Mouse (Mus musculus): ENCODE measurements around the gene Rnf32. TPM values are rescaled to one million over a fixed set of nuclear protein-coding genes. Genes with fewer than 3 reads are reported as not detected.

Rnf32 gene
- total and polyA plus RNA-seq, 2 experiments: 0.07 to 0.18 TPM

DNA sequence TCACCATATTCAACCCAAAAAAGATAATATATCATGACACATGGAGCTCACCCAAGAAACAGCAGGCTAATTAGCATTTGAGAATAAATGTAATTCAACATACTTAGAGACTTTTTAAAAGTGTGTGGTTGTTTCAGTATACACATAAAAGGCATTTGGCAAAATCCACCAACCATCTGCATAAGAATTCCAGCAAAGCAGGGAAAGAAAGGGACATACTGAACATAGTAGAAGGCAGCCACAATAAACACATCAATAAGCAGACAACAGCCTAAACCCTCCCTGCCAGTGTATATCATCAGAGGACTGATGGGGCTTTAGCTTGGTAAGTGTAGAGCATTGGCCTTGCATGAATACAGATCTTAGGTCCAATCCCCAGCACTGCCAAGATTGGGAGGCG, 49.0 kb downstream of the Rnf32 start:
- Histone ChIP-seq H3K27me3 (ENCODE audit: control insufficient read depth, insufficient read depth, low read length) (no peaks in the 10 kb centered on the region), H3K27ac (replicated peaks; ENCODE audit: insufficient read depth, low read depth, low read length) (no peak overlapping the region), H3K9ac (ENCODE audit: low read depth, low read length) (no peak overlapping the region), H3K4me3 (ENCODE audit: insufficient read depth, low read depth, low read length) (no peak overlapping the region), H3K36me3 (ENCODE audit: control insufficient read depth, insufficient read depth, low read length) (no peaks in the 10 kb centered on the region), H3K4me1 (ENCODE audit: control insufficient read depth, insufficient read depth, low read length) (peaks cover 6% of the 10 kb centered on the region), H3K79me2 (ENCODE audit: control insufficient read depth, insufficient read depth, low read length) (no peaks in the 10 kb centered on the region)
- 86% methylated on average over 1 of the region's 1 CpGs for WGBS
- no peak for DNase-seq (ENCODE audit: extremely low read depth, low read depth, low spot score)
- TF ChIP-seq POLR2A (IDR thresholded peaks at IDR 0.05; ENCODE audit: extremely low read depth, insufficient read depth, low read length) (no peak), CTCF (IDR thresholded peaks at IDR 0.05; ENCODE audit: low read depth, low read length) (no peak)

DNA sequence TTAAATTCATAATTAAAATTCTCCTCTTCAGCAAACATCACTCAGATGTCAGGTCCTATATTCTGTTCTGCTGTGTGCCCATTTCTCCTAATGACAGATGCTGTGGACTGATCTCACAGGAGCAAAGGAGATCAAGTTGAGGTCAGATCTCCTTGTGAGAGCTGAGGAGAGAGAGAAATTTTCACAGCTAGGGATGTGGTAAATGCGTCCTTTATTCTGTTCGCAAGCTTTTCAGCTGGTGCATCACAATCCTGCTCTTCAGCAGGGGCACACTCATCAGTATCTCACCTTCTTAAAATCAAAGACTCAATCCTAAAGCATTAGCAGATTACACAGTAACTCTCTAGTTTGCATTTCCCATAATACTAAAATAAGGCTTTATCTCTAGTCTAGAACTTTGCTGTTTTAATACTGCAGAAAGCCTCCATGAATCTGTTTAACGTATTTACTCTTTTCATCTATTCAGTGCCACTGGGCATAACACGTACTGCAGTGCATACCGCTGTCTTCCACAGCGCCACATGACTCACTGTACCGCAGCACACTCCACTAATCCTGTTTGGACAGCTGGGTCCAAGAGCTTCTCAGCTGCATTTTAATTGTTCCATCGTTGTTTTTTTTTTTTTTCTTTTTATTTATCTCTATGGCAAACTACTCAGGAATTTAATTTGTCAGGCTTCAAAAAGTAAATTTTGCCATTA, 55.2 kb downstream of the Rnf32 start:
- TF ChIP-seq POLR2A (IDR thresholded peaks at IDR 0.05; ENCODE audit: extremely low read depth, insufficient read depth, low read length): no peak
- TF ChIP-seq CTCF (IDR thresholded peaks at IDR 0.05; ENCODE audit: low read depth, low read length): no peak
- Histone ChIP-seq H3K27me3 (ENCODE audit: control insufficient read depth, insufficient read depth, low read length) (no peaks in the 10 kb centered on the region), H3K79me2 (ENCODE audit: control insufficient read depth, insufficient read depth, low read length) (no peaks in the 10 kb centered on the region), H3K4me3 (ENCODE audit: insufficient read depth, low read depth, low read length) (no peak overlapping the region), H3K4me1 (ENCODE audit: control insufficient read depth, insufficient read depth, low read length) (no peaks in the 10 kb centered on the region; the same call in 1 of the 2 replicates), H3K9ac (ENCODE audit: low read depth, low read length) (no peak overlapping the region), H3K27ac (replicated peaks; ENCODE audit: insufficient read depth, low read depth, low read length) (no peak overlapping the region), H3K36me3 (ENCODE audit: control insufficient read depth, insufficient read depth, low read length) (no peaks in the 10 kb centered on the region; the same call in 1 of the 2 replicates)
- WGBS: 88% methylated on average over 8 of the region's 8 CpGs
- DNase-seq (ENCODE audit: extremely low read depth, low read depth, low spot score): no peak

DNA sequence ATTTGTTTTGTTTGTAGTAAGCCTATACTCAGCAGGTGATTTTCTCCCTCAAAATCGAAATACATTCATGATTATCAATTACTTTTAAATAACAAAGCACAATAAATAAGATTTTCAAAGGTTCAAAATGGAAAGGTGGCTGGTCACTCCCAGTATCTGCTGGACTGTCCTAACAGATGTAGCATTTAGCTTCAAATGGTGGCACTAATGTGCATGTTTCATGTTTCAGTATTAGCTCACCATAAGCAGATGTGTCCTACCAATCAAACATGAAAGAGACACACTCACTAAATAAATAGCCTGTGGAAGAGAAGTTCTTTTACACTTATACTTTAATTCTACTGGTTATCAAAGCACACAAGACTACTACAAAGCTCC, 55.7 kb downstream of the Rnf32 start:
- no peaks in the 10 kb centered on the region; the same call in 1 of the 2 replicates for H3K4me1 ChIP-seq (ENCODE audit: control insufficient read depth, insufficient read depth, low read length)
- H3K79me2 ChIP-seq (ENCODE audit: control insufficient read depth, insufficient read depth, low read length): no peaks in the 10 kb centered on the region
- no peaks in the 10 kb centered on the region for H3K27me3 ChIP-seq (ENCODE audit: control insufficient read depth, insufficient read depth, low read length)
- TF ChIP-seq POLR2A (IDR thresholded peaks at IDR 0.05; ENCODE audit: extremely low read depth, insufficient read depth, low read length) (no peak), CTCF (IDR thresholded peaks at IDR 0.05; ENCODE audit: low read depth, low read length) (no peak)
- WGBS: 78% methylated on average over 1 of the region's 1 CpGs
- no peak overlapping the region for H3K4me3 ChIP-seq (ENCODE audit: insufficient read depth, low read depth, low read length)
- no peak for DNase-seq (ENCODE audit: extremely low read depth, low read depth, low spot score)
- no peak overlapping the region for H3K9ac ChIP-seq (ENCODE audit: low read depth, low read length)
- no peak overlapping the region for H3K27ac ChIP-seq (replicated peaks; ENCODE audit: insufficient read depth, low read depth, low read length)
- H3K36me3 ChIP-seq (ENCODE audit: control insufficient read depth, insufficient read depth, low read length): no peaks in the 10 kb centered on the region; the same call in 1 of the 2 replicates

DNA sequence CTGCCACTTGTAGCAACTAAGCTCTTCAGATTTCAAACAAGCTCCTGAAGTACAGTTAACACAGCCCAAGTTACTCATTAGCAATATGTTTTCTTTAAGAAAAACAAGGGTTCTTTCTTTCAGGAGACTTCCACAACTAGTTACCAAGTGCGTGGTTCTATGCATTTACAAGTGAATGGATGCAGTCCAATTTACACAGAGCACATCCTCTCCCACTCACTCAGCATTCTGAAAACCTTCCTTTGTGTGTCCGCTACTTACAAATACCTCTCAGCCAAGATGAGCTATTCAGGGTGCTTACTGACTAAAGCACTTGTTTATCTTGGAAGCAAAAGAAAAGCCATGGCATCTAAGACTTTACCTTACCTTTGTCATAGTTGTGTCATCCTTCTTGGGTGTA, 58.1 kb downstream of the Rnf32 start:
- WGBS: 81% methylated on average over 2 of the region's 2 CpGs
- TF ChIP-seq POLR2A (IDR thresholded peaks at IDR 0.05; ENCODE audit: extremely low read depth, insufficient read depth, low read length) (no peak), CTCF (IDR thresholded peaks at IDR 0.05; ENCODE audit: low read depth, low read length) (no peak)
- Histone ChIP-seq H3K27ac (replicated peaks; ENCODE audit: insufficient read depth, low read depth, low read length) (no peak overlapping the region), H3K4me3 (ENCODE audit: insufficient read depth, low read depth, low read length) (no peak overlapping the region), H3K9ac (ENCODE audit: low read depth, low read length) (no peak overlapping the region), H3K36me3 (ENCODE audit: control insufficient read depth, insufficient read depth, low read length) (no peaks in the 10 kb centered on the region; the same call in 1 of the 2 replicates), H3K27me3 (ENCODE audit: control insufficient read depth, insufficient read depth, low read length) (no peaks in the 10 kb centered on the region), H3K4me1 (ENCODE audit: control insufficient read depth, insufficient read depth, low read length) (no peaks in the 10 kb centered on the region; the same call in 1 of the 2 replicates), H3K79me2 (ENCODE audit: control insufficient read depth, insufficient read depth, low read length) (no peaks in the 10 kb centered on the region)
- peak; percentile 21 for DNase-seq (ENCODE audit: extremely low read depth, low read depth, low spot score)

DNA sequence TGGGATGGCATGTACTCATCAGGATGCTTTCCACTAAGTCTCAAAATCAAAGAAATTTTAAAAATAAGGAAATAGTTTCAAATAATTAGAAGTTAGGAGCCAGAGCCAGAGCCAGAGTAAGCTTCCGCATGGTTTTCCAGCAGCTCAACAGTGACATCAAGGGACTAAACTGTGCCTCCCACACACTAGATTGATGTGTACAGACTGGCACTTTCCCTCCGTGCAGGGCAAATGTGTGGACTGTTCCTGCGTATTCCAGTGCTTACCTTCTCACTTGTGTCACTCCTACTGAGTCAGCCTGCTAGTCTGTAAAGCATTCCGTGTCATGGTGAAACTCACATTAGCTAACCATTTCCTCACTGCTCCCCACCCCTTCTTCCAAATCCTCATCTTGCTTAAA, 75.1 kb downstream of the Rnf32 start:
- 46% methylated on average over 4 of the region's 4 CpGs for WGBS
- no peaks in the 10 kb centered on the region for H3K27me3 ChIP-seq (ENCODE audit: control insufficient read depth, insufficient read depth, low read length)
- H3K4me3 ChIP-seq (ENCODE audit: insufficient read depth, low read depth, low read length): no peak overlapping the region
- DNase-seq (ENCODE audit: extremely low read depth, low read depth, low spot score): peak; percentile 43
- no peak overlapping the region for H3K27ac ChIP-seq (replicated peaks; ENCODE audit: insufficient read depth, low read depth, low read length)
- no peaks in the 10 kb centered on the region; the same call in 1 of the 2 replicates for H3K4me1 ChIP-seq (ENCODE audit: control insufficient read depth, insufficient read depth, low read length)
- H3K36me3 ChIP-seq (ENCODE audit: control insufficient read depth, insufficient read depth, low read length): no peaks in the 10 kb centered on the region
- H3K9ac ChIP-seq (ENCODE audit: low read depth, low read length): no peak overlapping the region
- no peak for TF ChIP-seq CTCF (IDR thresholded peaks at IDR 0.05; ENCODE audit: low read depth, low read length)
- TF ChIP-seq POLR2A (IDR thresholded peaks at IDR 0.05; ENCODE audit: extremely low read depth, insufficient read depth, low read length): no peak
- no peaks in the 10 kb centered on the region for H3K79me2 ChIP-seq (ENCODE audit: control insufficient read depth, insufficient read depth, low read length)

DNA sequence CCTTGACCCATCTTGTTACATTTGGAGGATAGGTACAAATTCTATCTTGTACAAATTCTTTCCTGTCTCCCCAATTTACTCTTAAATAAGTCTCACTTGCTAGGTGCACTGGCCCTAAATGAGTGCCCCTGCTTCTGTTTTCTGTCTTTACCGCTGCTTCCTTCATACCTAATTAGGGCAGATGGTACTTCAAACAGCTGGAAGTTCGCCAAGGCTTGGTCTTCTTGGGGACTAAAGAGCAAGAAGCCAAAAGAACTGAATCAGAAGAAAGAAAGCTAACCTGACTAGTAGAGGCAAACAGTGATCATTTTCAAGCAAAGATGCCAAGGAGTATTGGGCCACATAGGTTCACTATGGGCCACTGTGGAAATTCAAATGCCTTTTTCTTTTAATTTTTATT, 77.6 kb downstream of the Rnf32 start:
- H3K27me3 ChIP-seq (ENCODE audit: control insufficient read depth, insufficient read depth, low read length): no peaks in the 10 kb centered on the region
- WGBS: 82% methylated on average over 2 of the region's 2 CpGs
- no peak for DNase-seq (ENCODE audit: extremely low read depth, low read depth, low spot score)

More for the DNA sequence above, 77.6 kb downstream of the Rnf32 start:
- H3K9ac ChIP-seq (ENCODE audit: low read depth, low read length): no peak overlapping the region
- no peaks in the 10 kb centered on the region for H3K36me3 ChIP-seq (ENCODE audit: control insufficient read depth, insufficient read depth, low read length)
- TF ChIP-seq CTCF (IDR thresholded peaks at IDR 0.05; ENCODE audit: low read depth, low read length) (no peak), POLR2A (IDR thresholded peaks at IDR 0.05; ENCODE audit: extremely low read depth, insufficient read depth, low read length) (no peak)
- H3K4me3 ChIP-seq (ENCODE audit: insufficient read depth, low read depth, low read length): no peak overlapping the region
- H3K4me1 ChIP-seq (ENCODE audit: control insufficient read depth, insufficient read depth, low read length): no peaks in the 10 kb centered on the region; the same call in 1 of the 2 replicates
- H3K27ac ChIP-seq (replicated peaks; ENCODE audit: insufficient read depth, low read depth, low read length): no peak overlapping the region
- no peaks in the 10 kb centered on the region for H3K79me2 ChIP-seq (ENCODE audit: control insufficient read depth, insufficient read depth, low read length)
